Mouse (Mus musculus) E14TG2a.4 (cell line): ENCODE measurements around the gene Zfp36.

Source experiments
- H3K27me3 ChIP-seq: 2 replicates; pipeline ENCODE4 v1.6.1; 2014; ENCODE audit warnings: low read length, control low read depth; ENCODE audit not compliant: insufficient read depth
- H3K36me3 ChIP-seq: 2 replicates; pipeline ENCODE4 v1.6.1; 2014; ENCODE audit warnings: low read length, control low read depth; ENCODE audit not compliant: insufficient read depth
- H3K4me1 ChIP-seq: replicated peaks from 2 replicates; pipeline ENCODE4 v1.6.1; 2014; ENCODE audit warnings: low read depth, low read length, control low read depth
- H3K4me3 ChIP-seq: replicated peaks from 2 replicates; pipeline ENCODE4 v1.5.1; 2014; ENCODE audit warnings: mild to moderate bottlenecking, low read length
- H3K9me3 ChIP-seq: 2 replicates; pipeline ENCODE4 v1.6.1; 2014; ENCODE audit warnings: low read length, control low read depth
- CTCF ChIP-seq: conservative IDR thresholded peaks from 2 replicates; pipeline ENCODE4 v1.5.1; 2014; ENCODE audit warnings: low read length
- NANOG ChIP-seq: IDR thresholded peaks from 2 replicates; pipeline ENCODE4 v1.6.1; 2014; ENCODE audit warnings: borderline replicate concordance, low read length, mixed read lengths
- POU5F1 ChIP-seq: IDR thresholded peaks from 2 replicates; pipeline ENCODE4 v1.6.1; 2014; ENCODE audit warnings: low read length, borderline replicate concordance

Zfp36 gene

GRCm38 (mm10) chr7:28380237-28381016 lies at the start of gene Zfp36:
Gene Zfp36 (minus strand): TSS chr7:28380253.
- TF ChIP-seq NANOG = no peak
- TF ChIP-seq POU5F1 = no peak
- TF ChIP-seq CTCF = no peak
- H3K4me3 ChIP-seq = peak within 1 kb of the TSS; percentile 89
- no peaks in the 10 kb centered on the region for H3K27me3 ChIP-seq
- no peaks in the 10 kb centered on the region for H3K9me3 ChIP-seq
- peaks cover 30% of the 10 kb centered on the region for H3K36me3 ChIP-seq
- H3K4me1 ChIP-seq = peaks cover 90% of the 10 kb centered on the region

GRCm38 (mm10) chr7:28427738-28428137 lies 47.7 kb upstream of the Zfp36 start:
- Histone ChIP-seq H3K9me3 (no peaks in the 10 kb centered on the region), H3K27me3 (no peaks in the 10 kb centered on the region), H3K4me3 (no peak overlapping the region), H3K4me1 (peaks cover 26% of the 10 kb centered on the region), H3K36me3 (peaks cover 76% of the 10 kb centered on the region)
- no peak for TF ChIP-seq NANOG
- TF ChIP-seq POU5F1 = no peak
- TF ChIP-seq CTCF = no peak

GRCm38 (mm10) chr7:28423018-28423417 lies 43.0 kb upstream of the Zfp36 start:
- TF ChIP-seq POU5F1 (no peak), CTCF (no peak), NANOG (no peak)
- Histone ChIP-seq H3K4me1 (peaks cover 46% of the 10 kb centered on the region), H3K27me3 (no peaks in the 10 kb centered on the region), H3K9me3 (no peaks in the 10 kb centered on the region), H3K36me3 (peaks cover 81% of the 10 kb centered on the region), H3K4me3 (no peak overlapping the region)

GRCm38 (mm10) chr7:28419416-28419815 lies 39.4 kb upstream of the Zfp36 start:
- Histone ChIP-seq H3K36me3 (peaks cover 98% of the 10 kb centered on the region), H3K27me3 (no peaks in the 10 kb centered on the region), H3K9me3 (no peaks in the 10 kb centered on the region), H3K4me3 (no peak overlapping the region), H3K4me1 (peaks cover 53% of the 10 kb centered on the region)
- TF ChIP-seq NANOG = no peak
- TF ChIP-seq POU5F1 = no peak
- no peak for TF ChIP-seq CTCF

- Histone ChIP-seq H3K27me3 (no peaks in the 10 kb centered on the region), H3K9me3 (no peaks in the 10 kb centered on the region), H3K36me3 (peaks cover 98% of the 10 kb centered on the region), H3K4me1 (peaks cover 41% of the 10 kb centered on the region), H3K4me3 (0 out of 2 replicates have a peak overlapping the region, but pooled peaks have one; percentile 5)
- TF ChIP-seq CTCF = no peak
- peak; percentile 21; the same call in 1 of the 2 replicates for TF ChIP-seq NANOG
These were observed 38.1 kb upstream of the Zfp36 start for GRCm38 (mm10) chr7:28418096-28418670.

GRCm38 (mm10) chr7:28417368-28417767 lies 37.3 kb upstream of the Zfp36 start:
- Histone ChIP-seq H3K9me3 (no peaks in the 10 kb centered on the region), H3K4me3 (no peak overlapping the region), H3K27me3 (no peaks in the 10 kb centered on the region), H3K36me3 (peaks cover 98% of the 10 kb centered on the region), H3K4me1 (peaks cover 41% of the 10 kb centered on the region)
- TF ChIP-seq NANOG (no peak), CTCF (peak; percentile 75)

GRCm38 (mm10) chr7:28412826-28413225 lies 32.8 kb upstream of the Zfp36 start:
- peak; percentile 26 for TF ChIP-seq CTCF
- TF ChIP-seq NANOG = no peak
- Histone ChIP-seq H3K4me3 (no peak overlapping the region), H3K9me3 (no peaks in the 10 kb centered on the region), H3K4me1 (peaks cover 20% of the 10 kb centered on the region), H3K36me3 (peaks cover 99% of the 10 kb centered on the region), H3K27me3 (no peaks in the 10 kb centered on the region)

GRCm38 (mm10) chr7:28410841-28411475 lies 30.9 kb upstream of the Zfp36 start:
- Histone ChIP-seq H3K36me3 (peaks cover 100% of the 10 kb centered on the region), H3K9me3 (no peaks in the 10 kb centered on the region), H3K4me3 (no peak overlapping the region), H3K27me3 (no peaks in the 10 kb centered on the region), H3K4me1 (peaks cover 10% of the 10 kb centered on the region)
- TF ChIP-seq CTCF (no peak), NANOG (no peak), POU5F1 (no peak)
